Mouse (Mus musculus) forebrain, embryonic 12.5 days (tissue): Measurements from ENCODE around the gene Slc35a1. TPM values are rescaled to one million over a fixed set of nuclear protein-coding genes. Genes with fewer than 3 reads are reported as not detected.

Experiments
- ATAC-seq: fragments of 200-750 bp; cut with Nextera tagmentation; 2 replicates; pipeline ENCODE4 v1.8.0; 2017; ENCODE audit warnings: moderate TSS enrichment; ENCODE audit not compliant: low FRiP score
- H3K27ac ChIP-seq: fragments of 300-500 bp; sonication (generic); 2 replicates; pipeline ENCODE4 v1.5.1; 2016; ENCODE audit warnings: mild to moderate bottlenecking
- H3K27me3 ChIP-seq: fragments of 300-500 bp; sonication (generic); 2 replicates; pipeline ENCODE4 v1.6.1; 2016; ENCODE audit warnings: mild to moderate bottlenecking
- H3K36me3 ChIP-seq: fragments of 300-500 bp; sonication (generic); replicated peaks from 2 replicates; pipeline ENCODE4 v1.6.1; 2016; ENCODE audit warnings: mild to moderate bottlenecking
- H3K4me1 ChIP-seq: fragments of 300-500 bp; sonication (generic); 2 replicates; pipeline ENCODE4 v1.6.1; 2016
- H3K4me2 ChIP-seq: fragments of 300-500 bp; sonication (generic); 2 replicates; pipeline ENCODE4 v1.6.1; 2016; ENCODE audit warnings: mild to moderate bottlenecking, moderate library complexity
- H3K4me3 ChIP-seq: fragments of 300-500 bp; sonication (generic); replicated peaks from 2 replicates; pipeline ENCODE4 v1.5.1; 2016; ENCODE audit warnings: mild to moderate bottlenecking
- H3K9ac ChIP-seq: fragments of 300-500 bp; sonication (generic); 2 replicates; pipeline ENCODE4 v1.6.1; 2016; ENCODE audit warnings: mild to moderate bottlenecking
- H3K9me3 ChIP-seq: fragments of 300-500 bp; sonication (generic); 2 replicates; pipeline ENCODE4 v1.6.1; 2016
- WGBS: fragments of 180-500 bp; shearing (Covaris S2); methylation state at CpG from one replicate; pipeline ENCODE4 v1.1.7; 2016; 5-methylcytosine and 5-hydroxymethylcytosine counted together
- polyA plus RNA-seq: library from polyadenylated mRNA; unstranded; fragments of >200 nt; fragmentation: Nextera tagmentation; extraction: Ambion mirVana; gene quantifications from 2 replicates; pipeline ENCODE4 v1.2.1, GENCODE M21; 2016

Slc35a1 gene
- polyA plus RNA-seq, 1 experiment from 2014 or later = 50.8 TPM

GRCm38 (mm10) chr4:34703029-34703428, 15.8 kb upstream of the Slc35a1 start:
- Histone ChIP-seq H3K36me3 (no peaks in the 10 kb centered on the region), H3K4me3 (no peak overlapping the region), H3K4me2 (no peak overlapping the region), H3K9me3 (no peaks in the 10 kb centered on the region), H3K27ac (no peak overlapping the region), H3K27me3 (no peaks in the 10 kb centered on the region), H3K4me1 (no peaks in the 10 kb centered on the region), H3K9ac (no peak overlapping the region)
- 79% methylated on average over 4 of the region's 4 CpGs for WGBS
- no peak for ATAC-seq

DNA sequence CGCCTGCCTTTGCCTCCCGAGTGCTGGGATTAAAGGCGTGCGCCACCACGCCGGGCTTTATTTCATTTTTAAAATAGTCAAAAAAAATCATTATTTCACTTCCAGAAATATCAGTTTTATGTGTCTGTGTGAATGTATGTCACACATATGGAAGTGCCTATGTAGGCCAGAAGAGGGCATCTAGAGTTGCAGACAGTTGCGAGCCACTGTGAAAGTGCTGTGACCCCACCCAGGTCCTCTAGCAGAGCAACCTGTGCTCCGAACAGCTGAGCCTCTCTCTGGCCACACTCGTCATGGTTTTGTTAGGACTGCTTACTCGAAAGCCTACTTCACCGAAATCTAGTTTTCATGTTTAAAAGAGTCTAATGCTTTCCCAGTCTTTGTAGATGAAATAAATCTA, 15.0 kb upstream of the Slc35a1 start:
- ATAC-seq = no peak
- H3K4me3 ChIP-seq = no peak overlapping the region
- no peaks in the 10 kb centered on the region for H3K27me3 ChIP-seq
- H3K36me3 ChIP-seq = no peaks in the 10 kb centered on the region
- H3K27ac ChIP-seq = no peak overlapping the region
- H3K9me3 ChIP-seq = no peaks in the 10 kb centered on the region
- 96% methylated on average over 11 of the region's 11 CpGs for WGBS
- H3K4me1 ChIP-seq = no peaks in the 10 kb centered on the region
- H3K9ac ChIP-seq = no peak overlapping the region
- H3K4me2 ChIP-seq = no peak overlapping the region

- Histone ChIP-seq H3K9me3 (no peaks in the 10 kb centered on the region), H3K4me1 (no peaks in the 10 kb centered on the region), H3K4me3 (no peak overlapping the region), H3K4me2 (no peak overlapping the region), H3K27me3 (no peaks in the 10 kb centered on the region), H3K36me3 (no peaks in the 10 kb centered on the region), H3K27ac (no peak overlapping the region), H3K9ac (no peak overlapping the region)
- peak; percentile 51; the same call in 1 of the 2 replicates for ATAC-seq
- WGBS = 53% methylated on average over 5 of the region's 5 CpGs
Observed at GRCm38 (mm10) chr4:34701528-34701927, 14.3 kb upstream of the Slc35a1 start.

GRCm38 (mm10) chr4:34688021-34688420, 783 bp upstream of the Slc35a1 start:
- Histone ChIP-seq H3K4me2 (no peak overlapping the region), H3K36me3 (0 out of 2 replicates have a peak, but pooled peaks cover 2% of the 10 kb centered on the region), H3K27ac (no peak overlapping the region), H3K9ac (no peak overlapping the region), H3K4me1 (peaks cover 9% of the 10 kb centered on the region), H3K9me3 (no peaks in the 10 kb centered on the region), H3K4me3 (no peak overlapping the region), H3K27me3 (no peaks in the 10 kb centered on the region)
- no peak for ATAC-seq
- 82% methylated on average over 3 of the region's 3 CpGs for WGBS

GRCm38 (mm10) chr4:34680530-34680929, 6.7 kb downstream of the Slc35a1 start:
- H3K9me3 ChIP-seq = no peaks in the 10 kb centered on the region
- H3K9ac ChIP-seq = no peak overlapping the region
- peaks cover 4% of the 10 kb centered on the region; the same call in 1 of the 2 replicates for H3K4me1 ChIP-seq
- 88% methylated on average over 5 of the region's 5 CpGs for WGBS
- H3K36me3 ChIP-seq = peaks cover 40% of the 10 kb centered on the region
- ATAC-seq = no peak
- no peak overlapping the region for H3K4me2 ChIP-seq
- no peak overlapping the region for H3K27ac ChIP-seq
- H3K27me3 ChIP-seq = no peaks in the 10 kb centered on the region
- H3K4me3 ChIP-seq = no peak overlapping the region

- Histone ChIP-seq H3K36me3 (peaks cover 37% of the 10 kb centered on the region), H3K27ac (no peak overlapping the region), H3K4me2 (no peak overlapping the region), H3K9me3 (no peaks in the 10 kb centered on the region), H3K9ac (no peak overlapping the region), H3K4me1 (no peaks in the 10 kb centered on the region), H3K27me3 (no peaks in the 10 kb centered on the region), H3K4me3 (no peak overlapping the region)
- 93% methylated on average over 5 of the region's 5 CpGs for WGBS
- no peak for ATAC-seq
Observed at GRCm38 (mm10) chr4:34673721-34674120, 13.5 kb downstream of the Slc35a1 start.

GRCm38 (mm10) chr4:34667923-34668322, 19.3 kb downstream of the Slc35a1 start:
- no peak overlapping the region for H3K9ac ChIP-seq
- no peak overlapping the region for H3K4me2 ChIP-seq
- no peak overlapping the region for H3K27ac ChIP-seq
- H3K36me3 ChIP-seq = peaks cover 54% of the 10 kb centered on the region
- no peak for ATAC-seq
- no peaks in the 10 kb centered on the region for H3K27me3 ChIP-seq
- no peaks in the 10 kb centered on the region for H3K9me3 ChIP-seq
- WGBS = 89% methylated on average over 5 of the region's 5 CpGs
- H3K4me1 ChIP-seq = no peaks in the 10 kb centered on the region
- no peak overlapping the region for H3K4me3 ChIP-seq

DNA sequence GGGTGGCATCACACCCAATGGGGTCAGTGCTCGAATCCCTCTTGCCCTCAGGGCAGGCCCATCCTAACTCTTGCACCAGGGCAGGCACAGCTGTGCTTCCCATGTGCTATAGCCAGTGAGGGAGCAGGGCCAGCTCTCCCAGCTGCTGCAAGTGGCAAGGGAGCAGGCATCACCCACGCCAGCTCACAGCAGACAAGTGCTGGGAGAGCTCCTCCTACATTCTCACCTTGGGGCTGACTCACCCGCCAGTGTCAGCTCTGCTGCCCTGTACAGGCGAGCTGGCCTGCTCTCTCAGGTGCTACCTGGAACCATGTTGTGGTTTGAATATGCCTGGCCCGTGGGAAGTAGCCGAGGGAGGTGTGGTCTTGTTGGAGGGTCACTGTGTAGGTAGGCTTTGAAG, 25.3 kb downstream of the Slc35a1 start:
- peaks cover 75% of the 10 kb centered on the region for H3K36me3 ChIP-seq
- ATAC-seq = no peak

DNA sequence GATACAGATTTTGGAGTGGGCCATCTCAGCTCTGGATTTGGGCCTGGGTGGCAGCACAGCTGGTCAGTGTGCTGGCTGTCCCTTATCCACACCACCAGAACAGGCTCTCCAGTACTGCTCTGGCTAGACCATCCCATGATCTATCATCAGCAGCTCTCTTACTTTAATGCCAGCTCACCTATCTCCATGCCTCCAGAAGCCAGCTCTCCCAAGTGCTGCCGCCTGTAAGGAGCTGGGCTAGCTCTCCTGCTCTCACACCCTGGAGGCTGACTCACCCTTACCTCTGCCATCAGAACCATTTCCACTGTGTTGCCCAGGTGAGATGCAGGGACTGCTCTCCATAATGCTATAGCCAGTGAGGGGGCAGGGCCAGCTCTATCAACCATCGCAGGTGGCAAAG, 25.7 kb downstream of the Slc35a1 start:
- H3K36me3 ChIP-seq = peaks cover 72% of the 10 kb centered on the region
- no peak overlapping the region for H3K27ac ChIP-seq
- H3K4me1 ChIP-seq = no peaks in the 10 kb centered on the region
- H3K4me3 ChIP-seq = no peak overlapping the region
- no peaks in the 10 kb centered on the region for H3K27me3 ChIP-seq
- H3K9me3 ChIP-seq = no peaks in the 10 kb centered on the region
- WGBS = 96% methylated on average over 2 of the region's 2 CpGs
- ATAC-seq = no peak
- no peak overlapping the region for H3K4me2 ChIP-seq
- no peak overlapping the region for H3K9ac ChIP-seq

More for the DNA sequence above, 25.3 kb downstream of the Slc35a1 start:
- H3K9me3 ChIP-seq = no peaks in the 10 kb centered on the region
- H3K4me3 ChIP-seq = no peak overlapping the region
- no peak overlapping the region for H3K9ac ChIP-seq
- H3K27ac ChIP-seq = no peak overlapping the region
- 88% methylated on average over 6 of the region's 6 CpGs for WGBS
- H3K4me1 ChIP-seq = no peaks in the 10 kb centered on the region
- no peaks in the 10 kb centered on the region for H3K27me3 ChIP-seq
- no peak overlapping the region for H3K4me2 ChIP-seq

GRCm38 (mm10) chr4:34659012-34659411, 28.2 kb downstream of the Slc35a1 start:
- WGBS = 91% methylated on average over 2 of the region's 2 CpGs
- no peaks in the 10 kb centered on the region for H3K9me3 ChIP-seq
- H3K9ac ChIP-seq = no peak overlapping the region
- H3K36me3 ChIP-seq = peaks cover 72% of the 10 kb centered on the region
- no peak overlapping the region for H3K4me3 ChIP-seq
- no peak for ATAC-seq
- no peak overlapping the region for H3K4me2 ChIP-seq
- no peaks in the 10 kb centered on the region for H3K4me1 ChIP-seq
- no peak overlapping the region for H3K27ac ChIP-seq
- H3K27me3 ChIP-seq = no peaks in the 10 kb centered on the region

DNA sequence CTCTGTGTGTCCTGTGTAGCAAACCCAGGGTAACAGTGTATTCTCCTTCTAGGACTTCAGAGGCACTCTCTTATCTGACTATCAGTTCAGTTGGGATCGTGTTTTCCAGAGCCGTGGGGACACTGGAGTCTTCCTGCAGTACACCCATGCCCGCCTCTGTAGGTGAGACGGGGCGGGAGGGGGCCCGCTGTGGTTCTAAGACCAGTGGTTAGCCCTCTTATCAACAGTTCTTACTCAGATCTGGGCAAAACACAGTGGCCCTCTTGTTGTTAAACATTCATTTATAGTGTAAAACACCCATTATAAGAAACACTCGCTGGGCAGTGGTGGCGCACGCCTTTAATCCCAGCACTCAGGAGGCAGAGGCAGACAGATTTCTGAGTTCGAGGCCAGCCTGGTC, 31.1 kb downstream of the Slc35a1 start:
- H3K9me3 ChIP-seq = no peaks in the 10 kb centered on the region
- H3K27me3 ChIP-seq = no peaks in the 10 kb centered on the region
- WGBS = 92% methylated on average over 10 of the region's 10 CpGs
- no peaks in the 10 kb centered on the region for H3K4me1 ChIP-seq
- no peak overlapping the region for H3K4me3 ChIP-seq
- no peak for ATAC-seq
- no peak overlapping the region for H3K27ac ChIP-seq
- no peak overlapping the region for H3K4me2 ChIP-seq
- no peak overlapping the region for H3K9ac ChIP-seq
- H3K36me3 ChIP-seq = peaks cover 70% of the 10 kb centered on the region

- Histone ChIP-seq H3K27me3 (no peaks in the 10 kb centered on the region), H3K9me3 (no peaks in the 10 kb centered on the region), H3K36me3 (peaks cover 61% of the 10 kb centered on the region), H3K4me2 (no peak overlapping the region), H3K27ac (no peak overlapping the region), H3K4me1 (no peaks in the 10 kb centered on the region), H3K4me3 (no peak overlapping the region), H3K9ac (no peak overlapping the region)
- no peak for ATAC-seq
- WGBS = 93% methylated on average over 7 of the region's 7 CpGs
Observed at GRCm38 (mm10) chr4:34653179-34653578, 34.1 kb downstream of the Slc35a1 start.

DNA sequence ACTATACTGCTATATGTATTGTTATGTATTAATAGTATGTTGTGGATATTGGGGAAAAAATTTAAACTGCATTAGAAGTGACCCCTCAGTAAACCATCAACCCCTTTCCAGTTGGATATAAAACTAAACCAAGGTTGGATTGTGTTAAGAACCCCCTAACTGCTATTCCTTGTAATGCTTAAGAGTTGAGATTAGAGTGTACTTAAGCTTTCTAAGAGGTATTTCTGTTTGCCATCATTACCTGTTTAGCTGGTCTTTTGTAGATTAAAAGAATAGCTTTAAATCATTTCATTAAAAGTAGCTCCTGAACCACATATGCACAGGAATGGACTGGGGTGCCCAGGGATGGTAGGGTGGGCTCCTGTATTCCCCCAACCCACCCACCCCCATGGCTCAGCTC, 42.5 kb downstream of the Slc35a1 start:
- Histone ChIP-seq H3K27me3 (no peaks in the 10 kb centered on the region), H3K36me3 (peaks cover 43% of the 10 kb centered on the region), H3K27ac (no peak overlapping the region), H3K4me3 (no peak overlapping the region), H3K9ac (no peak overlapping the region), H3K4me1 (no peaks in the 10 kb centered on the region), H3K4me2 (no peak overlapping the region), H3K9me3 (no peaks in the 10 kb centered on the region)
- ATAC-seq = no peak

DNA sequence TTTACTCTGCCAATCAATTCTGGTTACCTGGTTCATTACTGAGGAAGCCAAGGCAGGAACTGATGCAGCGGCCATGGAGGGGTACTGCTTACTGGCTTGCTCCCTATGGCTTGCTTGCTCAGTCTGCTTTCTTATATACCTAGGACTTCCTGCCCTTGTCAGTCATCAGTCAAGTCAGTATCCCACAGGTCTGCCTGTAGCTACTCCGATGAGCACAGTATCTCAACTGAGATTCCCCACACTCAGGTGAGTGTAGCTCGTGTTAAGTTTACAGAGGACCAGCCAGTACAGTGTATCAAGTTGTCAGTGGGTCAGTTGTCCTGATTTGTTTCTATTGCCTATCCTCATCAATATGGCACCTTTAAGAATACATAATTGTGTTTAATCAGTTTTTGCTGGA, 46.5 kb downstream of the Slc35a1 start:
- H3K4me2 ChIP-seq = no peak overlapping the region
- no peaks in the 10 kb centered on the region for H3K4me1 ChIP-seq
- H3K9ac ChIP-seq = no peak overlapping the region
- H3K27me3 ChIP-seq = no peaks in the 10 kb centered on the region
- no peak for ATAC-seq
- no peak overlapping the region for H3K27ac ChIP-seq
- WGBS = 94% methylated on average over 3 of the region's 3 CpGs
- H3K36me3 ChIP-seq = peaks cover 23% of the 10 kb centered on the region
- no peak overlapping the region for H3K4me3 ChIP-seq
- H3K9me3 ChIP-seq = no peaks in the 10 kb centered on the region
